Mouse (Mus musculus): ENCODE measurements around the gene Magea8. TPM values are rescaled to one million over a fixed set of nuclear protein-coding genes. Genes with fewer than 3 reads are reported as not detected.
"Not testable (repeated sequence)": the region's sequence is repeated elsewhere in the genome, so short reads cannot be mapped to it uniquely, and the experiment has no call there.

Magea8 gene
- total RNA-seq (2021) = not detected
- long read RNA-seq, experiment 1 = 0 reads
- long read RNA-seq, experiment 2 = 0 reads

DNA sequence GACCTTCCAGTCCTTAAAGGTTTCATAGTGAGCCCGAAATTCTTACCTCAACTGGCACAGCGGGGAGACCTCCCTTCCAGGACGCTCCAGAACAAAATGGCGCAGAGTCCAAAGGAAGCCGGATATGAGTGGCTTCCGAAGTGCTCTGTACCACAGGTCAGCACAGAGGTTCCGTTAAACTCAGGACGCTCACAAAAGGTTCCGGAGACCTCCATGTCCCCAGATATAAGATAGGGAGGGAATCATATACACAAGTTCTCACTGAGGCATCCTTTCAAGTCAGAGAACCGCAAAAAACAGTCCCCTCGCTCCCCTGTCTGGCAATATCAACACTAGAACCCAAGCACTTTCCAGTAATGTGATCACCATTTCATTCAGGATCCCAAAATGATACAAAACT is at the start of gene Magea8:
Gene Magea8, minus strand, starts transcription at position 101 of the 400 bp plus-strand sequence.
- DNase-seq = not testable (repeated sequence)

DNA sequence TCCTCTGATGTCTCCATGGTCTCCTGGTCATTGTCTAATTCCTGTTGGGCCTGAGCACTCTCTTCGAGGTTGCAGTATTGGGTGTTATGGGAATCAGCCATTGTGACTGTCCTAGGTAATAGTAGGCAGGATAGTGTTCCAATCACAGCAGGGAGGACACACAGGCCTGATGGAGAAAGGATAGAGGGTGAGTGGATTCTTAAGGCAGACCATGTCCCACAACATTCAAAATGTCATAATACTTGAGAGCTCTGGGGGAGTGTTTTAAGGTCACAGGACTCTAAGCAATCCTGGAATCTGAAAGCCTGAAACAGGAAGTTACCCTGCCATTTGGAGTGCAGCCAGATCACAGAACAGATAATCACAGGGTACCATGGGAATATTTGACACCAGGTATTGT is 46.2 kb downstream of the Magea8 start, which contains the start of gene Magea3:
Gene Magea3, minus strand, starts transcription at position 101 of the 400 bp plus-strand sequence.
- DNase-seq = not testable (repeated sequence)

DNA sequence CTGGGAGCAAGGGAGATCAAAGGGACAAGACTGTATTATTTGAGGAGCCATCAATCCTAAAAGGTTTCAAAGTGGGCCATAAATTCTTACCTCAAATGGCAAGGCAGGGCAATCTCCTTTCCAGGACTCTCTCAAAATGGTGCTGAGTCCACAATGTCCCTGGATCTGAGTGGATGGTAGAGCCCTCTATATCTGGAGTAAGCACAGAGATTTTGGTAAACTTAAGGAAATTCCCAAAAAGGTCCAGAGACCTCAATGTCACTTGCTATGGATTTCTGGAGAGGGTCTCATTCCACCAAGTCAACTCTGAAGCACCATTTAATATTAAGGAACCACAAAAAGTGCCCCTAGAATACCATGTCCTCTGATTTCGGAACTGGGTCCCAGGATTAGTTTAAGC is 59.8 kb downstream of the Magea8 start, which contains the start of gene Magea6:
Gene Magea6, minus strand, starts transcription at position 101 of the 400 bp plus-strand sequence.
- not testable (repeated sequence) for DNase-seq

Other genes starting within 250 kb of the Magea8 start
- not detected for gene Cldn34b1, start 105.6 kb downstream of the Magea8 start, total RNA-seq (2021)
- gene Magea6, start 59.9 kb downstream of the Magea8 start, total RNA-seq (2021) = not detected
- not detected for gene Magea3, start 46.3 kb downstream of the Magea8 start, total RNA-seq (2021)
- gene Magea5, start 67.3 kb upstream of the Magea8 start, total RNA-seq (2021) = not detected
- gene Magea1, start 93.9 kb upstream of the Magea8 start, total RNA-seq (2021) = not detected
- not detected for gene Magea2, start 97.8 kb upstream of the Magea8 start, total RNA-seq (2021)
- not detected for gene Cldn34b2, start 132.6 kb upstream of the Magea8 start, total RNA-seq (2021)
- 100 to 1,000 TPM; 121 to 129 TPM for gene Sat1, start 220.6 kb upstream of the Magea8 start, total RNA-seq (2021)

Data from adrenal gland, postnatal 10 days (tissue).